In the genomic region with DNA sequence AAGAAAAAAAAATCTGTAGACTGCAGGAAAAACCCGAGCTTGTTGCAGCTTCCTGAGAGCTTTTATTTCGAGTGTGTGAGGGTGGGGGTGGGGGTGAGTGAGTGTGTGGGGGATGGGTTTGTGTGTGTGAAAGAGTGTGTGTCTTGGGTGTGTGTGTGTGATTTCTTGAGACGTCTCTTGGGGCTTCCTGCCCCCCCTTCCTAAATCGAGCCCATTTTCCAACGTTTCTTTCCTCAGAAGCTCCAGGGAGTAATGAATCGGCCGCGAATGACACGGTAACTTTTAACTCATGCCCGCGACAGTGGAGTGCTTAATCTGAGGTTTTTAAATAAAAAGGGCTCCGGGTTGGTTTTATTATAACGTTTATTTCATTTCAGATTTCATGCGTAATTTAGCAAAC, we compare ENCODE assay signal across 11 mouse cellular contexts. TPM values are rescaled to one million over a fixed set of nuclear protein-coding genes. Genes with fewer than 3 reads are reported as not detected.
DNase-seq lines count a peak whose midpoint lies in the region; ATAC-seq and TF ChIP-seq lines count a peak whose summit lies in the region.
"Had no signal": no experiment of that assay in that cellular context is flagged by ENCODE, and none has a peak within 500 bp of the region (broad histone marks: within the 10 kb centered on the region; RNA-seq: fewer than 3 reads in every experiment).

No protein-coding gene starts in this region.

- no peak overlapping the region for H3K9ac ChIP-seq in kidney, embryonic 16.5 days (replicated peaks; ENCODE audit: low read length)
- H3K9ac ChIP-seq in intestine, embryonic 16.5 days (ENCODE audit: low read depth, low read length) = peak overlapping the region; percentile 29; the same call in 1 of the 2 replicates
- peak overlapping the region; percentile 17; the same call in 1 of the 2 replicates for H3K9ac ChIP-seq in neural tube, embryonic 12.5 days

- H3K9me3 ChIP-seq in kidney, embryonic 16.5 days (ENCODE audit: low read length) = no peaks in the 10 kb centered on the region
- H3K9me3 ChIP-seq in intestine, embryonic 16.5 days (ENCODE audit: control insufficient read depth, low read length) = no peaks in the 10 kb centered on the region
- no peaks in the 10 kb centered on the region for H3K9me3 ChIP-seq in neural tube, embryonic 12.5 days

- 2% methylated on average over 14 of the region's 14 CpGs for WGBS in kidney, embryonic 16.5 days
- WGBS in intestine, embryonic 16.5 days = 3% methylated on average over 14 of the region's 14 CpGs
- under 1% methylated on average over 14 of the region's 14 CpGs for WGBS in neural tube, embryonic 12.5 days

- no peak for DNase-seq in kidney, adult 11 months
- DNase-seq in layer of hippocampus, postnatal 36 days = no peak
- DNase-seq: adrenal gland, postnatal 25 days; kidney, postnatal 4 days had no signal

- no peaks in the 10 kb centered on the region for H3K36me3 ChIP-seq in kidney, embryonic 16.5 days (ENCODE audit: insufficient read depth, low read length)
- no peaks in the 10 kb centered on the region for H3K36me3 ChIP-seq in intestine, embryonic 16.5 days (ENCODE audit: control insufficient read depth, insufficient read depth, low read length)
- peaks cover 16% of the 10 kb centered on the region for H3K36me3 ChIP-seq in neural tube, embryonic 12.5 days

- TF ChIP-seq CTCF in embryonic fibroblast, embryonic 13.5 days (IDR thresholded peaks at IDR 0.05; ENCODE audit: borderline replicate concordance, insufficient read depth, low read length) = no peak

- no peak overlapping the region for H3K27ac ChIP-seq in kidney, embryonic 16.5 days (ENCODE audit: low read length)
- no peak overlapping the region for H3K27ac ChIP-seq in embryonic fibroblast, embryonic 13.5 days (ENCODE audit: insufficient read depth, low read length)
- no peak overlapping the region for H3K27ac ChIP-seq in intestine, embryonic 16.5 days (ENCODE audit: low read length)
- H3K27ac ChIP-seq in neural tube, embryonic 12.5 days = no peak overlapping the region

- no peak for TF ChIP-seq POLR2A in embryonic fibroblast, embryonic 13.5 days (IDR thresholded peaks at IDR 0.05; ENCODE audit: low read depth, low read length)

- H3K4me3 ChIP-seq in kidney, embryonic 16.5 days (ENCODE audit: low read length) = peak overlapping the region; percentile 74; the same call in 1 of the 2 replicates
- H3K4me3 ChIP-seq in embryonic fibroblast, embryonic 13.5 days (ENCODE audit: insufficient read depth, low read length) = peak overlapping the region; percentile 35
- peak overlapping the region; percentile 67 for H3K4me3 ChIP-seq in intestine, embryonic 16.5 days (ENCODE audit: low read length)
- peak overlapping the region; percentile 95 for H3K4me3 ChIP-seq in neural tube, embryonic 12.5 days

- peaks cover 41% of the 10 kb centered on the region for H3K4me1 ChIP-seq in kidney, embryonic 16.5 days (ENCODE audit: insufficient read depth, low read length)
- no peaks in the 10 kb centered on the region for H3K4me1 ChIP-seq in embryonic fibroblast, embryonic 13.5 days (ENCODE audit: control insufficient read depth, insufficient read depth, low read length)
- H3K4me1 ChIP-seq in intestine, embryonic 16.5 days (ENCODE audit: control insufficient read depth, insufficient read depth, low read length) = peaks cover 27% of the 10 kb centered on the region
- H3K4me1 ChIP-seq in neural tube, embryonic 12.5 days = peaks cover 54% of the 10 kb centered on the region

- H3K4me2 ChIP-seq in kidney, embryonic 16.5 days (replicated peaks; ENCODE audit: low read depth, low read length) = peak overlapping the region; percentile 99
- H3K4me2 ChIP-seq in intestine, embryonic 16.5 days (ENCODE audit: low read depth, low read length) = peak overlapping the region; percentile 91
- H3K4me2 ChIP-seq in neural tube, embryonic 12.5 days (replicated peaks) = peak overlapping the region; percentile 98

- ATAC-seq in kidney, embryonic 16.5 days (ENCODE audit: low FRiP score, low TSS enrichment) = no peak
- no peak for ATAC-seq in intestine, embryonic 16.5 days
- ATAC-seq in neural tube, embryonic 12.5 days (ENCODE audit: low FRiP score, low read depth) = no peak
- ATAC-seq in granulocyte monocyte progenitor cell, adult 5-6 weeks (replicated peaks; ENCODE audit: poor library complexity, severe bottlenecking) = no peak
- ATAC-seq in megakaryocyte, adult 5-6 weeks (ENCODE audit: poor library complexity, severe bottlenecking) = no peak

- peaks cover 71% of the 10 kb centered on the region for H3K27me3 ChIP-seq in kidney, embryonic 16.5 days (ENCODE audit: insufficient read depth, low read length)
- peaks cover 22% of the 10 kb centered on the region for H3K27me3 ChIP-seq in intestine, embryonic 16.5 days (replicated peaks; ENCODE audit: control insufficient read depth, insufficient read depth, low read length)
- H3K27me3 ChIP-seq in neural tube, embryonic 12.5 days (replicated peaks) = 0 out of 2 replicates have a peak, but pooled peaks cover 10% of the 10 kb centered on the region

RNA-seq across cellular contexts. Expression of a gene that starts 1.6 kb away (rescaled TPM):
- 6.9 and 7.2 TPM in 2 replicates for polyA plus RNA-seq in kidney, embryonic 16.5 days (2015; fragmentation: Nextera tagmentation; extraction: Ambion mirVana)
- 18.9 and 21.7 TPM in 2 replicates for polyA plus RNA-seq in embryonic fibroblast, embryonic 13.5 days (2011; ENCODE audit: insufficient read length, low read depth, missing spikeins)
- polyA plus RNA-seq in intestine, embryonic 16.5 days (2015; fragmentation: Nextera tagmentation; extraction: Ambion mirVana) = 7.2 and 7.4 TPM in 2 replicates
- 25.8 and 29.9 TPM in 2 replicates for polyA plus RNA-seq in neural tube, embryonic 12.5 days (2016; fragmentation: Nextera tagmentation; extraction: Ambion mirVana)
- 0.64 TPM in 1 of 2 replicates, not detected in the other for total RNA-seq in granulocyte monocyte progenitor cell, adult 5-6 weeks (2014; fragmentation: Nextera tagmentation)
- total RNA-seq in granulocyte monocyte progenitor cell, adult 5-6 weeks (2017) = not detected in 2 replicates
- 0.27 TPM in 1 of 2 replicates, not detected in the other for total RNA-seq in megakaryocyte, adult 5-6 weeks (2015)
- 0.12 and 0.15 TPM in 2 replicates for total RNA-seq in megakaryocyte, adult 5-6 weeks (2017)
- total RNA-seq in layer of hippocampus, postnatal 36 days (2021) = 10 to 100 TPM; 34.2 to 38.1 TPM
- total RNA-seq: monocyte, adult 5-6 weeks had no signal

Comparison
In these comparisons a context has a peak if more than half of its experiments do, and no peak if none do; other contexts are left out.
1. H3K4me3 ChIP-seq: peak in every context shown above with its lines; median percentile 95 in neural tube, embryonic 12.5 days; 74 in kidney, embryonic 16.5 days; 67 in intestine, embryonic 16.5 days; 35 in embryonic fibroblast, embryonic 13.5 days.